Mouse (Mus musculus): ENCODE measurements at regions not wholly inside any gene's neighbourhood (a gene's known extent, or its start where the extent isn't known, plus 50 kb on each side); places are given as distances from the start of the nearest gene placed in this dataset.

- Histone ChIP-seq H3K9ac (ENCODE audit: low read depth, low read length) (no peak overlapping the region), H3K4me3 (ENCODE audit: low read depth, low read length) (no peak overlapping the region), H3K36me3 (ENCODE audit: control insufficient read depth, insufficient read depth, low read length) (no peaks in the 10 kb centered on the region), H3K27me3 (replicated peaks; ENCODE audit: control insufficient read depth, insufficient read depth, low read length) (no peaks in the 10 kb centered on the region), H3K27ac (replicated peaks; ENCODE audit: low read depth, low read length) (no peak overlapping the region), H3K4me1 (ENCODE audit: control insufficient read depth, insufficient read depth, low read length) (no peaks in the 10 kb centered on the region), H3K4me2 (ENCODE audit: low read depth, low read length) (no peak overlapping the region), H3K9me3 (ENCODE audit: control insufficient read depth, low read length) (no peaks in the 10 kb centered on the region)
- DNase-seq (ENCODE audit: low spot score) = no peak
- WGBS = 64% methylated on average over 3 of the region's 3 CpGs
- ATAC-seq (ENCODE audit: low read depth) = peak; percentile 53; the same call in 1 of the 2 replicates
Observed at GRCm38 (mm10) chr16:69991907-69992470, 128.4 kb upstream of the Speer2 start.

DNA sequence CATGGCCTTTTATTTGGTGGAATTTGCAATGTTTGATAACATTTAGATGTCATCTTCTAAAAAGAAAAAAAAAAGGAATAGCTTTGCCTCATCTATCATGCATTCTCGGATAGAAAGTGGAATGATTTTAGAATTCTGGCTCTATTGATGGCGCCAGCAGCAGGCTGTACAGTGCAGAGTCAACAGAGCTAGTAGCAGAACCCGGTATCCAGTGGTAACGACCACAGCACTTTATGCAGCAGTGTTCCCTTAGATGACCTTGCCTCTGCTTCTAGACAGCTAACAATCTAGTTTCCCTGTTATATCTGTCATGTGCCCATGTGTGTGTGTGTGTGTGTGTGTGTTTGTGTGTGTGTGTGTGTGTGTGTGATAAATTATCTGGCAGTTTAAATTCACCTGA is 129.2 kb upstream of the Speer2 start:
- Histone ChIP-seq H3K9ac (ENCODE audit: low read depth, low read length) (no peak overlapping the region), H3K4me3 (ENCODE audit: low read depth, low read length) (no peak overlapping the region), H3K36me3 (ENCODE audit: control insufficient read depth, insufficient read depth, low read length) (no peaks in the 10 kb centered on the region), H3K27me3 (replicated peaks; ENCODE audit: control insufficient read depth, insufficient read depth, low read length) (no peaks in the 10 kb centered on the region), H3K27ac (replicated peaks; ENCODE audit: low read depth, low read length) (no peak overlapping the region), H3K4me2 (ENCODE audit: low read depth, low read length) (no peak overlapping the region), H3K4me1 (ENCODE audit: control insufficient read depth, insufficient read depth, low read length) (no peaks in the 10 kb centered on the region), H3K9me3 (ENCODE audit: control insufficient read depth, low read length) (no peaks in the 10 kb centered on the region)
- 77% methylated on average over 4 of the region's 4 CpGs for WGBS
- ATAC-seq (ENCODE audit: low read depth) (no peak), DNase-seq (ENCODE audit: low spot score) (no peak)

DNA sequence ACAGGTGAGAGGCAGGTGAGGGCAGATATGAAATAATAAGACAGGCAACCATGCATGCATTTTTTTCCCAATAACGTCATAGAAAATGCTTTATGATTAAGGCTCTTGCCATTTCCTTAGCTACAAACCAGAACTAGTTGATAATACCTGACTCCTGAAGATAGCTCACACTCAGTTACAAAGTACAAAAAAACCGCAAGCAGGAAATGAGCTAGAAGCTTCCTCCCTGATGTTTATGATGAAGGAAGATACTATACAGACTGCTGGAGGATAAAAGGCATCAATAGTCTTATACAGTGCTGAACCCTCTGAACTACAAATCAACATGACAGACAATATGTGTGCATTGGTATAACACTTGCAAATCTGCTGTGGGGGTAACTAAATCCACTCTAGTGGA is 143.3 kb upstream of the Speer2 start:
- H3K4me1 ChIP-seq (ENCODE audit: control insufficient read depth, insufficient read depth, low read length) = no peaks in the 10 kb centered on the region
- H3K27me3 ChIP-seq (replicated peaks; ENCODE audit: control insufficient read depth, insufficient read depth, low read length) = no peaks in the 10 kb centered on the region
- DNase-seq (ENCODE audit: low spot score) (no peak), ATAC-seq (ENCODE audit: low read depth) (no peak)
- no peak overlapping the region for H3K9ac ChIP-seq (ENCODE audit: low read depth, low read length)
- no peak overlapping the region for H3K4me2 ChIP-seq (ENCODE audit: low read depth, low read length)
- no peaks in the 10 kb centered on the region for H3K36me3 ChIP-seq (ENCODE audit: control insufficient read depth, insufficient read depth, low read length)
- H3K4me3 ChIP-seq (ENCODE audit: low read depth, low read length) = no peak overlapping the region
- H3K9me3 ChIP-seq (ENCODE audit: control insufficient read depth, low read length) = no peaks in the 10 kb centered on the region
- 90% methylated on average over 2 of the region's 2 CpGs for WGBS
- no peak overlapping the region for H3K27ac ChIP-seq (replicated peaks; ENCODE audit: low read depth, low read length)

GRCm38 (mm10) chr16:70016980-70017379 is 153.4 kb upstream of the Speer2 start:
- H3K4me1 ChIP-seq (ENCODE audit: control insufficient read depth, insufficient read depth, low read length) = no peaks in the 10 kb centered on the region
- H3K27ac ChIP-seq (replicated peaks; ENCODE audit: low read depth, low read length) = no peak overlapping the region
- H3K27me3 ChIP-seq (replicated peaks; ENCODE audit: control insufficient read depth, insufficient read depth, low read length) = no peaks in the 10 kb centered on the region
- 78% methylated on average over 1 of the region's 1 CpGs for WGBS
- no peaks in the 10 kb centered on the region for H3K9me3 ChIP-seq (ENCODE audit: control insufficient read depth, low read length)
- DNase-seq (ENCODE audit: low spot score) = no peak
- no peak for ATAC-seq (ENCODE audit: low read depth)
- H3K36me3 ChIP-seq (ENCODE audit: control insufficient read depth, insufficient read depth, low read length) = no peaks in the 10 kb centered on the region
- no peak overlapping the region for H3K9ac ChIP-seq (ENCODE audit: low read depth, low read length)
- H3K4me3 ChIP-seq (ENCODE audit: low read depth, low read length) = no peak overlapping the region
- no peak overlapping the region for H3K4me2 ChIP-seq (ENCODE audit: low read depth, low read length)

DNA sequence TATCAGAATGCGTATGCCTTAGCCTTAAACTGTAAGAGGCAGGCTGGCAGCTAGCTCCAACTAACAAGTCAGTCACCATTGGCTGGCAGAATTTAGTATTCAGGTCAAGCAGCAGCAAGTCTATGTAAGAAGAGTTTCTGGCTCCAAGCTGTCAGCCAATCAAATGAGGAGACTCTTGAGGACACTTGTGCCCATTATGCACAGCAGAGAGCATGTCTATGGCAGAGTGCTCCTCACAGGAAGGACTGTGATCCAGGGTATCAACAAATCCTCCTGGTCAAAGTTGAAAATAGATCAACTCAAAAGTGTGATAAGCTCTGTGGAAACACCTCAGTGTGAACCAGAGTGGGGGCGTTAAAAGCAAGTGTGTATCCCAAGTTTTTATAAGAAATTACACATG is 156.0 kb upstream of the Speer2 start:
- 98% methylated on average over 2 of the region's 2 CpGs for WGBS
- no peak for ATAC-seq (ENCODE audit: low read depth)

DNA sequence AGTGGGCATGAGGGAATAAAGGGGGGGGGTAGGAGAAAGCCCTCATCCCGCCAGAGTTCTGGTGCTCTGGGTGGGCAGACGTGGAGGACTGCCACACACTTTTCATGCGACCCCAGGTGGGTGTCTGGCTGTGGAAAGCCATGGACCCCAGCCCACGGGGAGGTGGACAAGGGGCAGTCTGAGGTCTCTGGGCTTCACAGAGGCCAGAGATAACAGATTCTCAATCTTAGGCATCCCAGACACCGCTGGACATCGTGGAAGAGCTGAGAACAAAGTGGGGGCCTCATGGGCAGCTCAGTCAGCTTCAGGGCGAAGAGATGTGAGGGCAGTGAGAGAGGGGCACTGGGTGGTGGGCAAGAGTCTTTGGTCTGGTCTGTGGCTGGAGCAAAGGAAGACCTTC is 157.9 kb upstream of the Speer2 start:
- Histone ChIP-seq H3K27ac (replicated peaks; ENCODE audit: low read depth, low read length) (no peak overlapping the region), H3K4me2 (ENCODE audit: low read depth, low read length) (no peak overlapping the region), H3K36me3 (ENCODE audit: control insufficient read depth, insufficient read depth, low read length) (no peaks in the 10 kb centered on the region), H3K9ac (ENCODE audit: low read depth, low read length) (no peak overlapping the region), H3K27me3 (replicated peaks; ENCODE audit: control insufficient read depth, insufficient read depth, low read length) (no peaks in the 10 kb centered on the region), H3K4me3 (ENCODE audit: low read depth, low read length) (no peak overlapping the region), H3K4me1 (ENCODE audit: control insufficient read depth, insufficient read depth, low read length) (no peaks in the 10 kb centered on the region), H3K9me3 (ENCODE audit: control insufficient read depth, low read length) (no peaks in the 10 kb centered on the region)
- WGBS = 75% methylated on average over 7 of the region's 7 CpGs
- ATAC-seq (ENCODE audit: low read depth) = no peak
- no peak for DNase-seq (ENCODE audit: low spot score)

More for the DNA sequence above, 156.0 kb upstream of the Speer2 start:
- Histone ChIP-seq H3K36me3 (ENCODE audit: control insufficient read depth, insufficient read depth, low read length) (no peaks in the 10 kb centered on the region), H3K4me2 (ENCODE audit: low read depth, low read length) (no peak overlapping the region), H3K9me3 (ENCODE audit: control insufficient read depth, low read length) (no peaks in the 10 kb centered on the region), H3K9ac (ENCODE audit: low read depth, low read length) (no peak overlapping the region), H3K27ac (replicated peaks; ENCODE audit: low read depth, low read length) (no peak overlapping the region), H3K4me1 (ENCODE audit: control insufficient read depth, insufficient read depth, low read length) (no peaks in the 10 kb centered on the region), H3K27me3 (replicated peaks; ENCODE audit: control insufficient read depth, insufficient read depth, low read length) (no peaks in the 10 kb centered on the region), H3K4me3 (ENCODE audit: low read depth, low read length) (no peak overlapping the region)
- no peak for DNase-seq (ENCODE audit: low spot score)

GRCm38 (mm10) chr16:70028649-70029048 is 165.1 kb upstream of the Speer2 start:
- Histone ChIP-seq H3K36me3 (ENCODE audit: control insufficient read depth, insufficient read depth, low read length) (no peaks in the 10 kb centered on the region), H3K4me2 (ENCODE audit: low read depth, low read length) (no peak overlapping the region), H3K4me1 (ENCODE audit: control insufficient read depth, insufficient read depth, low read length) (no peaks in the 10 kb centered on the region), H3K4me3 (ENCODE audit: low read depth, low read length) (no peak overlapping the region), H3K9me3 (ENCODE audit: control insufficient read depth, low read length) (no peaks in the 10 kb centered on the region), H3K27ac (replicated peaks; ENCODE audit: low read depth, low read length) (no peak overlapping the region), H3K27me3 (replicated peaks; ENCODE audit: control insufficient read depth, insufficient read depth, low read length) (no peaks in the 10 kb centered on the region), H3K9ac (ENCODE audit: low read depth, low read length) (no peak overlapping the region)
- 75% methylated on average over 13 of the region's 13 CpGs for WGBS
- peak; percentile 5 for DNase-seq (ENCODE audit: low spot score)
- no peak for ATAC-seq (ENCODE audit: low read depth)

GRCm38 (mm10) chr16:70045547-70045946 is 182.0 kb upstream of the Speer2 start:
- ATAC-seq (ENCODE audit: low read depth) = no peak
- H3K36me3 ChIP-seq (ENCODE audit: control insufficient read depth, insufficient read depth, low read length) = no peaks in the 10 kb centered on the region
- no peak overlapping the region for H3K27ac ChIP-seq (replicated peaks; ENCODE audit: low read depth, low read length)
- DNase-seq (ENCODE audit: low spot score) = no peak
- no peaks in the 10 kb centered on the region for H3K27me3 ChIP-seq (replicated peaks; ENCODE audit: control insufficient read depth, insufficient read depth, low read length)
- H3K4me3 ChIP-seq (ENCODE audit: low read depth, low read length) = no peak overlapping the region
- no peak overlapping the region for H3K9ac ChIP-seq (ENCODE audit: low read depth, low read length)
- H3K4me1 ChIP-seq (ENCODE audit: control insufficient read depth, insufficient read depth, low read length) = no peaks in the 10 kb centered on the region
- no peak overlapping the region for H3K4me2 ChIP-seq (ENCODE audit: low read depth, low read length)
- H3K9me3 ChIP-seq (ENCODE audit: control insufficient read depth, low read length) = no peaks in the 10 kb centered on the region

DNA sequence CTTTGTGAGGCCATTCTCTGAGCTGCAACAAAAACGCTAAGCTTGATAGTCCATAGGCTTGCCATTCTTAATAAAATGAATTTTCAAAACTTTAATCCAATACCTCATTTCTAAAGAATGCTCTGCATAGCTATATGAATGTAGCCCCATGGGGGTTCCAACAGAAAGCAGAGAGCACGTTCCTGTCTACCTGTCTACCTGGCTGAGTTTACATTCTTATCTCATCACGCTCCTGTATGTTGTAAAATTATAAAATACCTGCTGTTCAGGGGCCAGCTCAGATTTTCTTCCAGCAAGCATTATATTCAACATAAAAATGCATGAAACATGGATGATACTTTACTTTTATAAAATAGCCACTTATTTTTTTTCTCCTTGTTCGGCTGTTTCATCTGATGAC is 182.5 kb upstream of the Speer2 start:
- H3K27ac ChIP-seq (replicated peaks; ENCODE audit: low read depth, low read length) = no peak overlapping the region
- no peak overlapping the region for H3K4me2 ChIP-seq (ENCODE audit: low read depth, low read length)
- no peaks in the 10 kb centered on the region for H3K27me3 ChIP-seq (replicated peaks; ENCODE audit: control insufficient read depth, insufficient read depth, low read length)
- no peaks in the 10 kb centered on the region for H3K36me3 ChIP-seq (ENCODE audit: control insufficient read depth, insufficient read depth, low read length)
- H3K4me3 ChIP-seq (ENCODE audit: low read depth, low read length) = no peak overlapping the region
- H3K9ac ChIP-seq (ENCODE audit: low read depth, low read length) = no peak overlapping the region
- no peaks in the 10 kb centered on the region for H3K4me1 ChIP-seq (ENCODE audit: control insufficient read depth, insufficient read depth, low read length)
- ATAC-seq (ENCODE audit: low read depth) (no peak), DNase-seq (ENCODE audit: low spot score) (no peak)
- WGBS = 54% methylated on average over 4 of the region's 4 CpGs
- H3K9me3 ChIP-seq (ENCODE audit: control insufficient read depth, low read length) = no peaks in the 10 kb centered on the region

Measured in embryonic facial prominence, embryonic 14.5 days (tissue).